Mouse (Mus musculus) heart, embryonic 15.5 days (tissue): Measurements from ENCODE around the gene Akap5. TPM values are rescaled to one million over a fixed set of nuclear protein-coding genes. Genes with fewer than 3 reads are reported as not detected.

Experiments used
- ATAC-seq: fragments of 200-750 bp; cut with Nextera tagmentation; replicated peaks from 2 replicates; pipeline ENCODE4 v1.8.0; 2017; ENCODE audit warnings: low read depth, moderate TSS enrichment; ENCODE audit not compliant: insufficient number of reproducible peaks, insufficient read depth, low FRiP score
- H3K27ac ChIP-seq: fragments of 300-500 bp; sonication (generic); 2 replicates; pipeline ENCODE4 v1.5.1; 2015; ENCODE audit warnings: mild to moderate bottlenecking, inconsistent platforms
- H3K27me3 ChIP-seq: fragments of 300-500 bp; sonication (generic); 2 replicates; pipeline ENCODE4 v1.6.1; 2015; ENCODE audit warnings: inconsistent platforms
- H3K36me3 ChIP-seq: fragments of 300-500 bp; sonication (generic); 2 replicates; pipeline ENCODE4 v1.6.1; 2015; ENCODE audit warnings: mild to moderate bottlenecking, inconsistent platforms
- H3K4me1 ChIP-seq: fragments of 300-500 bp; sonication (generic); replicated peaks from 2 replicates; pipeline ENCODE4 v1.6.1; 2015; ENCODE audit warnings: inconsistent platforms
- H3K4me2 ChIP-seq: fragments of 300-500 bp; sonication (generic); 2 replicates; pipeline ENCODE4 v1.6.1; 2015; ENCODE audit warnings: inconsistent platforms, mild to moderate bottlenecking, moderate library complexity
- H3K4me3 ChIP-seq: fragments of 300-500 bp; sonication (generic); 2 replicates; pipeline ENCODE4 v1.5.1; 2015; ENCODE audit warnings: mild to moderate bottlenecking, inconsistent platforms
- H3K9ac ChIP-seq: fragments of 300-500 bp; sonication (generic); 2 replicates; pipeline ENCODE4 v1.6.1; 2015; ENCODE audit warnings: mild to moderate bottlenecking, inconsistent platforms
- H3K9me3 ChIP-seq: fragments of 300-500 bp; sonication (generic); replicated peaks from 2 replicates; pipeline ENCODE4 v1.6.1; 2016; ENCODE audit warnings: inconsistent platforms
- WGBS: fragments of 180-500 bp; shearing (Covaris S2); methylation state at CpG from one replicate; pipeline ENCODE4 v1.1.7; 2015; ENCODE audit warnings: mixed read lengths; 5-methylcytosine and 5-hydroxymethylcytosine counted together
- polyA plus RNA-seq: library from polyadenylated mRNA; unstranded; fragments of >200 nt; fragmentation: Nextera tagmentation; extraction: Ambion mirVana; gene quantifications from 2 replicates; pipeline ENCODE4 v1.2.1, GENCODE M21; 2015

Gene Akap5
- polyA plus RNA-seq, 1 experiment from 2014 or later = 2.9 TPM

- no peak for ATAC-seq
- H3K9me3 ChIP-seq = no peaks in the 10 kb centered on the region
- peaks cover 16% of the 10 kb centered on the region; the same call in 1 of the 2 replicates for H3K36me3 ChIP-seq
- H3K9ac ChIP-seq = no peak overlapping the region
- H3K4me3 ChIP-seq = no peak overlapping the region
- 71% methylated on average over 8 of the region's 8 CpGs for WGBS
- H3K4me2 ChIP-seq = no peak overlapping the region
- H3K27me3 ChIP-seq = no peaks in the 10 kb centered on the region
- no peak overlapping the region for H3K27ac ChIP-seq
- H3K4me1 ChIP-seq = no peaks in the 10 kb centered on the region
Observed at GRCm38 (mm10) chr12:76349680-76350220, 25.1 kb downstream of the Akap5 start.

DNA sequence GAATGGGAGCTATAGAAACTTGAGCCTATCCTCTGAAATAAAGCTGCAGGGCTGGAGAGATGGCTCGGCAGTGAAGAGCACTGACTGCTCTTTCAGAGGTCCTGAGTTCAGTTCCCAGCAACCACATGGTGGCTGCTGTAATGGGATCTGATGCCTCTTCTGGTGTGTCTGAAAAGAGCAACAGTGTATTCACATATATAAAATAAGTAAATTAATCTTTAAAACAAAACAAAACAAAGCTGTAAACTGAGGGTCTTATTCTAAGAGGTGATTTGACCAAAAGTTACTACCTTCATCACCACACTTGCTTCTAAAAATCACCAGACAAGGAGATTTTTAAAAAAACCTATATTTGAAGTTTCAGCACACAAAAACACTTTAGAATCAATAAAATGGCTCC, 36.2 kb downstream of the Akap5 start:
- WGBS = 85% methylated on average over 1 of the region's 1 CpGs
- no peak overlapping the region for H3K4me3 ChIP-seq
- H3K27me3 ChIP-seq = no peaks in the 10 kb centered on the region
- no peak for ATAC-seq
- peaks cover 12% of the 10 kb centered on the region for H3K4me1 ChIP-seq
- no peak overlapping the region for H3K4me2 ChIP-seq
- no peak overlapping the region for H3K9ac ChIP-seq
- H3K9me3 ChIP-seq = no peaks in the 10 kb centered on the region
- H3K27ac ChIP-seq = no peak overlapping the region
- H3K36me3 ChIP-seq = no peaks in the 10 kb centered on the region

DNA sequence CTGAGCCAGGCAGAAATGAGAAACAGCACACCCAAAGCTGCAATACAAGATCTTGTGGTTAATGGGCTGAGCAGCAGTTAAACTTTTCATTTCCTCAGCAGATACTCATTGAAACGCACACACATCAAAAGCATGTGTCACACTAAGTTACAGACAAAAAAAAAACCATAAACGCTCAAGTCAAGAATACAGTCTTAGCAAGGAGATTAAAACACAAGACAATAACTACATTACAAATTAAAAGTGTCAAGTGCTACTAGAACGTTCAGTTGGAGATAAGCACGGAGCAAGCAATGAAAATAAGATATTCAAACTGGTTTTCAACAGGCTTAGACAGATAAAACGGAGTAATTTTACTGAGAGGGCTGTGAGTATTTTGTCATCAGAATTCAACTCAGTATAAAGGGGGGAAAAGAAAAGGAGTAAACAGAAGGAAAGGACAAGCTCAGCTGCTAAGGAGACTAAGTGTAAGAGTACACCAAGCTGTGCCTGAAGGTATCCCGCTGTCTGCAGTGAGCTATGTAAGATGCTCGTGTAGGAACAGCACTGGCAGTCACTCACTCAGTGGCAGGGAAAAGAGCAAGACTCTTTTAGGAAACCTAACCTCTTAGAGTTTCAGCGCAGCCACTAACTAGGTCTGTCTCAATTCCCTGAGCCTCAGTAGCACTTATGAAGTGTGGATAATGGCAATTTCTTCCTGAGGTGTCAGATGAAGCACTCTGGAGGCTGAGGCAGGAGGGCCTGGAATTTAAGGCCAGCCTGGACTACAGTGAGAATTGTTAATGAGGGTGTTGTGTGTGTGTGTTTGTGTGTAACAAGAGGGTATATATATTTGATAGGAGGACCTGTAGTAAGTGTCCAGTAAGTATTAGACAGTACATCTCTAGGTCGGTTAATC, 37.0 kb downstream of the Akap5 start:
- 52% methylated on average over 9 of the region's 9 CpGs for WGBS

GRCm38 (mm10) chr12:76362303-76362676, 37.6 kb downstream of the Akap5 start:
- WGBS = 74% methylated on average over 9 of the region's 9 CpGs
- Histone ChIP-seq H3K4me3 (no peak overlapping the region), H3K27me3 (no peaks in the 10 kb centered on the region), H3K9ac (no peak overlapping the region), H3K9me3 (no peaks in the 10 kb centered on the region), H3K4me1 (peaks cover 23% of the 10 kb centered on the region), H3K27ac (no peak overlapping the region), H3K4me2 (no peak overlapping the region), H3K36me3 (no peaks in the 10 kb centered on the region)
- no peak for ATAC-seq

More for the DNA sequence above, 37.0 kb downstream of the Akap5 start:
- peaks cover 17% of the 10 kb centered on the region for H3K4me1 ChIP-seq
- ATAC-seq = no peak
- no peaks in the 10 kb centered on the region for H3K27me3 ChIP-seq
- H3K27ac ChIP-seq = peak overlapping the region; percentile 33
- H3K9me3 ChIP-seq = no peaks in the 10 kb centered on the region
- no peaks in the 10 kb centered on the region for H3K36me3 ChIP-seq
- H3K4me3 ChIP-seq = no peak overlapping the region
- no peak overlapping the region for H3K9ac ChIP-seq
- H3K4me2 ChIP-seq = no peak overlapping the region

DNA sequence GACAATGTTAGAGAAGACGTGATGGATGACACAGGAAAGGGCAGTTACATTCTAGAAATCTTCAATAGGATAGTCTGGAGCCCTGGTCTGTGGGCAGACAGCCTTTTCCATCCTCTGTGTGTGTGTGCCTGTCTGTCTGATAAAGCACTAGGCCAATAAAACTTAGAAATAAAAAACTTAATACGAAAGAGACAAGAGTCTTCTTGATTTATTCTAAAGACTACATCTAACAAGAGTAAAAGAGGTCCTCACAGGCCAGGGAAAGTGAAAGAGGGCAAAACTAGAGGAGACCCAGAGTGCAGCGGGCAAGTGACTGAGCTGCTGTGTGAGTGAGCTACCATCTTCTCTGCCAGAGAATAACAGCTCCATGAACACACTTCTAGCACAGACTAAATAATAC, 41.6 kb downstream of the Akap5 start:
- H3K27me3 ChIP-seq = no peaks in the 10 kb centered on the region
- no peak overlapping the region for H3K4me3 ChIP-seq
- no peaks in the 10 kb centered on the region for H3K9me3 ChIP-seq
- peaks cover 41% of the 10 kb centered on the region for H3K4me1 ChIP-seq
- no peak overlapping the region for H3K27ac ChIP-seq
- 85% methylated on average over 3 of the region's 3 CpGs for WGBS
- no peak for ATAC-seq
- no peak overlapping the region for H3K4me2 ChIP-seq
- no peaks in the 10 kb centered on the region for H3K36me3 ChIP-seq
- no peak overlapping the region for H3K9ac ChIP-seq

DNA sequence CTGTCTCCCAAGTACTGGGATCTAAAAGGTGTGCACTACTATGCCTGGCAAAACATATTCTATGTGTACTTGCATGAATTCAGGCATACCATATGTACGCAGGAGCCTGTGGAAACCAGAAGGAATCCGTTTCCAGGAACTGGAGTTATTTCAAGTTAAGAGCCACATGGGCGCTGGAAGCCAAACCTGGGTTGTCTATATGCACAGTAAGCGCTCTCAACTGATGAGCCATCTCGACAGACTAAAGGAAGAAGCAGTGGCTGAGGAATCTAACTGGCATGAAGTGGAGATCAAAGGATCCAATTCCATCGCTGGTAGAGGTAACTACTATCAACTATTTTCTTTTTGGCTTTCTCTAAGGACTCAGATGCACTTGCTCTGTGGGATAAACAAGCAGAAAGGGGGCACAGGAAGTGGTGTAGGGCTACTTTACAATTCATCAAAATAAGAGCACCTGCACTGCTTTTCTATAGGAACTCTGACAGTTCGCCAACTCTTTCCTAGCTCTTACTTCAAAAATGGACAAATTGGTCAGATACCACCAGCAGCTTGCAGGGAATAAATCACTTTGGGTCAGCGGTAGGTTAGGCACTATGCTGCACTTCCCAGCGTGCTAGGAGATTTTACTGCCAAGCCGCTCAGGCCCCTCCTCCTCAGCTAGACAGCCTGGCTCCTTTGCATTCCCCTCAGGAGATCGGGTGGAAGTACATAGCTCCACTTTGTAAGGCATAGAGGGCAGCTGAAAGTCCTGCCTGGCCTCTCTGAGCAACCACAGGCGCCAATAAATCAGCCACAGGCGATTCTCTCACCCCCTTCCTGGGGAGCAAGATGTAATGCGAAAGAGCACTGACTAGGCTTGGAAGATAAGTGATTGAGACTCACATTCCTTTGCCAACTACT, 42.7 kb downstream of the Akap5 start:
- H3K36me3 ChIP-seq = no peaks in the 10 kb centered on the region
- no peak for ATAC-seq
- H3K4me1 ChIP-seq = peaks cover 43% of the 10 kb centered on the region
- peak overlapping the region; percentile 83 for H3K4me2 ChIP-seq
- no peaks in the 10 kb centered on the region for H3K9me3 ChIP-seq
- no peaks in the 10 kb centered on the region for H3K27me3 ChIP-seq
- WGBS = 17% methylated on average over 14 of the region's 14 CpGs
- H3K27ac ChIP-seq = peak overlapping the region; percentile 100
- peak overlapping the region; percentile 94 for H3K4me3 ChIP-seq
- H3K9ac ChIP-seq = peak overlapping the region; percentile 19

GRCm38 (mm10) chr12:76368201-76368789, 43.6 kb downstream of the Akap5 start:
- H3K4me3 ChIP-seq = peak overlapping the region; percentile 94
- H3K9me3 ChIP-seq = no peaks in the 10 kb centered on the region
- H3K4me2 ChIP-seq = peak overlapping the region; percentile 83
- H3K36me3 ChIP-seq = no peaks in the 10 kb centered on the region
- WGBS = 8% methylated on average over 9 of the region's 9 CpGs
- no peak for ATAC-seq
- H3K4me1 ChIP-seq = peaks cover 47% of the 10 kb centered on the region
- H3K9ac ChIP-seq = peak overlapping the region; percentile 97
- no peaks in the 10 kb centered on the region for H3K27me3 ChIP-seq
- H3K27ac ChIP-seq = peak overlapping the region; percentile 100

- ATAC-seq = peak; percentile 36
- Histone ChIP-seq H3K27ac (peak overlapping the region; percentile 100), H3K4me1 (peaks cover 47% of the 10 kb centered on the region), H3K27me3 (no peaks in the 10 kb centered on the region), H3K9ac (peak overlapping the region; percentile 97), H3K36me3 (no peaks in the 10 kb centered on the region), H3K9me3 (no peaks in the 10 kb centered on the region), H3K4me2 (peak overlapping the region; percentile 83), H3K4me3 (peak overlapping the region; percentile 94)
- WGBS = 1% methylated on average over 26 of the region's 26 CpGs
Observed at GRCm38 (mm10) chr12:76368790-76369205, 44.1 kb downstream of the Akap5 start.

GRCm38 (mm10) chr12:76369206-76369977, 44.7 kb downstream of the Akap5 start, which contains the start of gene Zbtb25:
Zbtb25 (minus strand) TSS chr12:76369602.
- Histone ChIP-seq H3K9me3 (no peaks in the 10 kb centered on the region), H3K4me2 (peak within 1 kb of the TSS; percentile 83), H3K4me3 (peak within 1 kb of the TSS; percentile 94), H3K4me1 (peaks cover 53% of the 10 kb centered on the region), H3K27me3 (no peaks in the 10 kb centered on the region), H3K9ac (peak within 1 kb of the TSS; percentile 97), H3K36me3 (no peaks in the 10 kb centered on the region), H3K27ac (peak within 1 kb of the TSS; percentile 100)
- 0% methylated on average over 79 of the region's 96 CpGs for WGBS
- ATAC-seq = peak; percentile 79
